Mouse (Mus musculus): ENCODE data around the gene Lamp5. TPM values are rescaled to one million over a fixed set of nuclear protein-coding genes. Genes with fewer than 3 reads are reported as not detected.

Lamp5 gene
- total RNA-seq (2023): not detected

DNA sequence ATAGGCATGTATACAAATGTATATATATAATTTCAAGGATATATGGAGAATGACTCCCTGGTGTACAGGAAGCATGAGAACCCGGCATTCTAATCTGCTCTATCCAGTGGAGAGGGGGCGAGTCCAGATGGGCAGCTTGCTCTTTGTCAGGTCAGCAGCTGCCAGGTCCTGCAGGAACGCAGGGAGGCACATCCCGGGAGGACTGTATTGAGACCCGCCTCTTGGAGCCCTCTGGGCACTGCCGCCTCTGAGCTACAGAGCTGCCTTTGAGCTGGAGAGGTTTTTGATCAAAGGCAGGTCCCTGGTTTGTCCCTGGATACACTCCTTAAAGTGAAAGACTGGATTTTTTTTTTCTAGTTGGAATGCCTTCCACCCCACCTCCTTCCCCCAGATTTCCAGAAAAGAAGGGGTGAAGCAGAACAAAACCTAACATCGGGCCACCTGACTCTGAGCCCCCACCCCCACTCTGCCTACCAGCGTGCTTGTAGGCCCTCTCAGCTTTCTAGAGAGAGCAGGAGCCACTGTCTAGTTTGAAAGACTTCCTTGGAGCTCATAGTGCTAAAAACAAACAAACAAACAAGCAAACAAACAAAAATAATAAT is at the start of gene Lamp5:
Gene Lamp5 (plus strand): TSS at position 552 of the 602 bp plus-strand sequence.

